Mouse (Mus musculus) heart, embryonic 14.5 days (tissue): ENCODE data around the gene Acad10. TPM values are rescaled to one million over a fixed set of nuclear protein-coding genes. Genes with fewer than 3 reads are reported as not detected.
"Not testable (repeated sequence)": the region's sequence is repeated elsewhere in the genome, so short reads cannot be mapped to it uniquely, and the experiment has no call there.

Experiments used
- ATAC-seq: fragments of 200-750 bp; cut with Nextera tagmentation; 2 replicates; pipeline ENCODE4 v1.8.0; 2017; ENCODE audit warnings: low read depth, moderate TSS enrichment; ENCODE audit not compliant: insufficient number of reproducible peaks, insufficient read depth, low FRiP score
- H3K27ac ChIP-seq, 2 experiments: fragments of 200-500 bp in 1 of 2; fragments of 300-500 bp in 1 of 2; sonication (generic) in 1 of 2; replicated peaks in 1 of 2; 2 replicates each; pipeline ENCODE4 v1.5.1; 2012 to 2014; ENCODE audit warnings: low read depth in 2 of 2, low read length in 2 of 2, control low read depth in 1 of 2, mild to moderate bottlenecking in 1 of 2, mixed read lengths in 1 of 2; ENCODE audit not compliant: control insufficient read depth in 1 of 2, insufficient read depth in 1 of 2
- H3K27me3 ChIP-seq: fragments of 300-500 bp; sonication (generic); 2 replicates; pipeline ENCODE4 v1.6.1; 2014; ENCODE audit warnings: mild to moderate bottlenecking, low read length, control low read depth; ENCODE audit not compliant: control insufficient read depth, insufficient read depth
- H3K36me3 ChIP-seq: fragments of 300-500 bp; sonication (generic); 2 replicates; pipeline ENCODE4 v1.6.1; 2014; ENCODE audit warnings: mild to moderate bottlenecking, control low read depth, low read length, mixed read lengths; ENCODE audit not compliant: control insufficient read depth, insufficient read depth
- H3K4me1 ChIP-seq, 2 experiments: fragments of 200-500 bp in 1 of 2; fragments of 300-500 bp in 1 of 2; sonication (generic) in 1 of 2; 2 replicates each; pipeline ENCODE4 v1.6.1; 2012 to 2014; ENCODE audit warnings: low read length in 2 of 2, control low read depth in 1 of 2, mixed read lengths in 1 of 2; ENCODE audit not compliant: control insufficient read depth in 2 of 2, insufficient read depth in 2 of 2
- H3K4me2 ChIP-seq: fragments of 300-500 bp; sonication (generic); 2 replicates; pipeline ENCODE4 v1.6.1; 2014; ENCODE audit warnings: mild to moderate bottlenecking, low read length
- H3K4me3 ChIP-seq, 2 experiments: fragments of 200-500 bp in 1 of 2; fragments of 300-500 bp in 1 of 2; sonication (generic) in 1 of 2; 2 replicates each; pipeline ENCODE4 v1.5.1; 2012 to 2014; ENCODE audit warnings: low read length in 2 of 2, mild to moderate bottlenecking in 2 of 2, control low read depth in 1 of 2, low read depth in 1 of 2, moderate library complexity in 1 of 2; ENCODE audit not compliant: control insufficient read depth in 1 of 2, insufficient read depth in 1 of 2
- H3K9ac ChIP-seq: fragments of 300-500 bp; sonication (generic); 2 replicates; pipeline ENCODE4 v1.6.1; 2014; ENCODE audit warnings: mild to moderate bottlenecking, low read length
- H3K9me3 ChIP-seq: fragments of 300-500 bp; sonication (generic); 2 replicates; pipeline ENCODE4 v1.6.1; 2016; ENCODE audit warnings: low read length, control low read depth; ENCODE audit not compliant: control insufficient read depth
- WGBS: fragments of 180-500 bp; shearing (Covaris S2); extraction: QIAGEN DNeasy Blood & Tissue Kit; methylation state at CpG from one replicate; pipeline ENCODE4 v1.1.7; 2014; 5-methylcytosine and 5-hydroxymethylcytosine counted together
- polyA plus RNA-seq: library from polyadenylated mRNA; unstranded; fragments of >200 nt; fragmentation: Nextera tagmentation; extraction: Ambion mirVana; gene quantifications from 2 replicates; pipeline ENCODE4 v1.2.1, GENCODE M21; 2014

Gene Acad10
- polyA plus RNA-seq, 1 experiment from 2014 or later, result 1.1 TPM

GRCm38 (mm10) chr5:121692897-121693296, 32.6 kb upstream of the Acad10 start:
- Histone ChIP-seq H3K27me3 (no peaks in the 10 kb centered on the region), H3K4me3 (no peak overlapping the region), H3K4me2 (no peak overlapping the region), H3K9me3 (no peaks in the 10 kb centered on the region), H3K36me3 (no peaks in the 10 kb centered on the region), H3K27ac (no peak overlapping the region), H3K9ac (no peak overlapping the region), H3K4me1 (no peaks in the 10 kb centered on the region)
- ATAC-seq, result no peak
- WGBS, result 69% methylated on average over 4 of the region's 4 CpGs

GRCm38 (mm10) chr5:121691436-121691835, 31.1 kb upstream of the Acad10 start:
- not testable (repeated sequence) for H3K4me2 ChIP-seq, H3K27me3 ChIP-seq, H3K4me1 ChIP-seq, H3K27ac ChIP-seq, H3K9me3 ChIP-seq, H3K9ac ChIP-seq, ATAC-seq, H3K36me3 ChIP-seq, H3K4me3 ChIP-seq
- 95% methylated on average over 7 of the region's 7 CpGs for WGBS

DNA sequence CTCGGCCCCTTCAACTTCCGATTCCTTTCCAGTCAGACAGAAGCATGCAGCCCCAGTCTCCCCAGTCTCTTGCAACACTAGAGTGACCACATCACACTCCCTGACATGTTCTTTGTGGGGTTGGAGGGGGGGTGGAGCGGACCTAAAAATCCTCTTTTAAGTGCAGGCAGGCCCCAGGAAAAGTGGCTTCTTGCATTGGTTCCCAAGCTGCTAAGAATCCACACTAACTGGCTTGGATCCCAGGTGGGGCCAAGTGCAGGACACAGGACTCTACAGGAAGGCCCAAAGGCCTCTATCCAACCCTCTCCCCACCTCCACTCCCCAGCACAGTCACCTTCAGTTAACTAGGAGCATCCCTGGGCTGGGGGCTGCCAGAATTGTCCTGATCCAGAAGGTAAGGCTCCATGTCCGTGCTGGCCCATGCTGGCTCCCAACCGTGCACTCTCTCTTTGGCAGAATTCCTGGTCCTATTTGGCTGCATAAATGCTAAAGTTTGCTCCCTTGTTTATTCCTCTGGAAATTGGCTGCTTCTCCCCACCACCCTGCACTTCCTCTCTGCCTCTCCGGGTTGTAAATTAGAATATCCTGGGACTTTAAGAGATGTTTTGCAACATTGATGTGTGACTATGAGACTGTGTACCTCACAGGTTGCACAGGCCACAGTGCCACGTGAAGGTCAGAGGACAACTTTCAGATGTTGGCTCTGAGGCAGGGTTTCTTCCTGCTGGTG, 30.3 kb upstream of the Acad10 start:
- 70% methylated on average over 7 of the region's 7 CpGs for WGBS
- Histone ChIP-seq H3K27me3 (no peaks in the 10 kb centered on the region), H3K4me2 (no peak overlapping the region), H3K4me3 (no peak overlapping the region), H3K27ac (no peak overlapping the region), H3K9ac (no peak overlapping the region), H3K9me3 (no peaks in the 10 kb centered on the region), H3K36me3 (peaks cover 8% of the 10 kb centered on the region; the same call in 1 of the 2 replicates), H3K4me1 (peaks cover 7 to 13% of the 10 kb centered on the region in 2 experiments)
- no peak for ATAC-seq

GRCm38 (mm10) chr5:121686113-121686898, 26.0 kb upstream of the Acad10 start:
- peak overlapping the region; percentile 28 for H3K9ac ChIP-seq

GRCm38 (mm10) chr5:121685495-121685894, 25.2 kb upstream of the Acad10 start:
- WGBS, result 42% methylated on average over 6 of the region's 6 CpGs
- H3K4me1 ChIP-seq, result peaks cover 10 to 27% of the 10 kb centered on the region in 2 experiments
- H3K9ac ChIP-seq, result peak overlapping the region; percentile 28; the same call in 1 of the 2 replicates
- H3K4me2 ChIP-seq, result no peak overlapping the region
- peak overlapping the region; percentile 69 to 70 for H3K27ac ChIP-seq
- no peaks in the 10 kb centered on the region for H3K9me3 ChIP-seq
- ATAC-seq, result no peak
- H3K4me3 ChIP-seq, result no peak overlapping the region
- H3K27me3 ChIP-seq, result no peaks in the 10 kb centered on the region
- peaks cover 59% of the 10 kb centered on the region for H3K36me3 ChIP-seq

More at GRCm38 (mm10) chr5:121686113-121686898, 26.0 kb upstream of the Acad10 start:
- H3K4me1 ChIP-seq, result peaks cover 10 to 27% of the 10 kb centered on the region in 2 experiments
- WGBS, result 28% methylated on average over 15 of the region's 15 CpGs
- no peaks in the 10 kb centered on the region for H3K9me3 ChIP-seq
- H3K4me3 ChIP-seq, result no peak overlapping the region
- peak overlapping the region; percentile 23; the same call in 1 of the 2 replicates for H3K4me2 ChIP-seq
- H3K27ac ChIP-seq, result peak overlapping the region; percentile 69 to 70
- peaks cover 51% of the 10 kb centered on the region for H3K36me3 ChIP-seq
- H3K27me3 ChIP-seq, result no peaks in the 10 kb centered on the region
- ATAC-seq, result no peak

DNA sequence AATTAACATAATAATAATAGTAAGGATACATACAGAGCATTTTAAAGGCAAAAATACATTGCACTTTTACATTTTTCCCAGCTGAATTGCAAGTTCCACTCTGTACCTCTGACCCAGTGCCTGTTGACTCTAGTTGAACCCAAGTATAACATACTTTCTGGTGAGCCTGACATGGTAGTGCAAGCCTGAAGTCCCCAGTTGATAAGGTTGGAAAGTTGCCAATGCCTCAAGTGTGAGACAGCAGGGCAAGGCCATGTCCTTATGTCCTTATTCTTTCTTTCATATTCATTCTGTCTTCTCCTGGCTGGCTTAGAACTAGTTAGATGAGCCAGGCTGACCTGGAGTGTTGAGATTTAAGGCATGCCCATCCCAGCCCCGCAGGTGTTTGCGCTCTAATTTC, 21.9 kb upstream of the Acad10 start:
- no peak for ATAC-seq
- H3K4me1 ChIP-seq, result peaks cover 10 to 27% of the 10 kb centered on the region in 2 experiments
- H3K4me2 ChIP-seq, result no peak overlapping the region
- no peak overlapping the region for H3K4me3 ChIP-seq
- no peak overlapping the region; a peak in 1 of 4 replicates for H3K27ac ChIP-seq
- H3K9ac ChIP-seq, result no peak overlapping the region
- peaks cover 92% of the 10 kb centered on the region for H3K36me3 ChIP-seq
- H3K9me3 ChIP-seq, result no peaks in the 10 kb centered on the region
- 97% methylated on average over 2 of the region's 2 CpGs for WGBS
- H3K27me3 ChIP-seq, result no peaks in the 10 kb centered on the region

DNA sequence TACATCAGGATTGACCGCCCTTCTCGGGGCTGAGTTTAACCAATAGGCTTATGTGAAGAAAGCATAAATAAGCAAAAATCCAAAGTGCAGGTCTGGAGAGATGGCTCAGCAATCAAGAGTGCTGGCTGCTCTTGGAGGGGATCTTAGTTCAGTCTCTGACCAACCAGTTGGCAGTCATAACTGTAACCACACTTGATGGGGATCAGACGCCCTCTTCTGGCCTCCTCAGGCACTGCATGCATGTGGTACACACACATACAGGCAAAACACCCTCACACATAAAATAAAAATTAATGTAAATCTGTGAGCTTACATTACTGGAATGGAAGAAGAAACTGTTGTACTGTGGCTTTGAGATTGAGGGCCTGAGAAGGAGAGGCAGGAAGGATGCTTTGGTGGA, 10.1 kb upstream of the Acad10 start:
- Histone ChIP-seq H3K9ac (no peak overlapping the region), H3K27me3 (no peaks in the 10 kb centered on the region), H3K4me2 (no peak overlapping the region), H3K4me1 (no peaks in the 10 kb centered on the region; a peak in 1 of 4 replicates), H3K9me3 (no peaks in the 10 kb centered on the region), H3K36me3 (peaks cover 68% of the 10 kb centered on the region), H3K4me3 (no peak overlapping the region), H3K27ac (no peak overlapping the region)
- WGBS, result 80% methylated on average over 3 of the region's 3 CpGs
- no peak for ATAC-seq
